Mouse (Mus musculus): Measurements from ENCODE around the gene 7530416G11Rik. TPM values are rescaled to one million over a fixed set of nuclear protein-coding genes. Genes with fewer than 3 reads are reported as not detected.

7530416G11Rik gene
- polyA plus RNA-seq (2016; fragmentation: Nextera tagmentation; extraction: Ambion mirVana), result not detected in 2 replicates

GRCm38 (mm10) chr15:85503127-85503526, at the start of gene 7530416G11Rik:
TSS of gene 7530416G11Rik (minus strand) at chr15:85503227.
- H3K4me3 ChIP-seq, result no peak within 1 kb of the TSS
- H3K36me3 ChIP-seq (replicated peaks), result no peaks in the 10 kb centered on the region
- WGBS, result 84% methylated on average over 8 of the region's 8 CpGs
- peaks cover 16% of the 10 kb centered on the region; the same call in 1 of the 2 replicates for H3K27me3 ChIP-seq (replicated peaks; ENCODE audit: low read depth, poor library complexity, severe bottlenecking)
- no peaks in the 10 kb centered on the region for H3K9me3 ChIP-seq
- peaks cover 39% of the 10 kb centered on the region for H3K4me1 ChIP-seq
- DNase-seq (ENCODE audit: low spot score), result no peak
- no peak within 1 kb of the TSS for H3K27ac ChIP-seq (replicated peaks)

DNA sequence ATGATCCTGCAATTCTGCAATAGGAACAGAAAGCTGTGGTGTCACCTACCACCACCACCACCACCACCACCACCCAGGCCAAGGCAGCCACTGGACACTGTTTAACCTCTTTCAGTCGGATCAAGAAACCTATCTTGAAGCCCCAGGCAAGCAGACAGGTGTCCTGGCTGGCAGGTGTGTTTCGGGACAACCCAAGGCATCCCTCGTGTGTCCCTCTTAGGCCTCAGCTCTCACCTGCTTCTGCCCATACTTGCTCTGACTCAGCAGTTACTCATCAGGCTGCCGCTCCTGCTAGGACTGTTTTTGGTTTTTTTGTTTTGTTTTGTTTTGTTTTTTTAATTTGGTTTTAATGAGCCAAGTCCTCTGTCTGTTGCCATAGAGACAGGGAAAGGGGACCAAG, 43.5 kb upstream of the 7530416G11Rik start:
- Histone ChIP-seq H3K27ac (replicated peaks) (no peak overlapping the region), H3K9me3 (no peaks in the 10 kb centered on the region), H3K36me3 (replicated peaks) (no peaks in the 10 kb centered on the region), H3K4me1 (no peaks in the 10 kb centered on the region; the same call in 1 of the 2 replicates), H3K27me3 (replicated peaks; ENCODE audit: low read depth, poor library complexity, severe bottlenecking) (peaks cover 21% of the 10 kb centered on the region; the same call in 1 of the 2 replicates), H3K4me3 (no peak overlapping the region)
- whole genome bisulfite sequencing, result 83% methylated on average over 4 of the region's 4 CpGs
- DNase-seq (ENCODE audit: low spot score), result no peak

GRCm38 (mm10) chr15:85545369-85545768, 42.3 kb upstream of the 7530416G11Rik start:
- Histone ChIP-seq H3K27ac (replicated peaks) (no peak overlapping the region), H3K4me1 (peaks cover under 1% of the 10 kb centered on the region; the same call in 1 of the 2 replicates), H3K4me3 (no peak overlapping the region), H3K36me3 (replicated peaks) (no peaks in the 10 kb centered on the region; the same call in 1 of the 2 replicates), H3K27me3 (replicated peaks; ENCODE audit: low read depth, poor library complexity, severe bottlenecking) (peaks cover 29% of the 10 kb centered on the region), H3K9me3 (no peaks in the 10 kb centered on the region)
- WGBS, result 85% methylated on average over 5 of the region's 5 CpGs
- DNase-seq (ENCODE audit: low spot score), result no peak

DNA sequence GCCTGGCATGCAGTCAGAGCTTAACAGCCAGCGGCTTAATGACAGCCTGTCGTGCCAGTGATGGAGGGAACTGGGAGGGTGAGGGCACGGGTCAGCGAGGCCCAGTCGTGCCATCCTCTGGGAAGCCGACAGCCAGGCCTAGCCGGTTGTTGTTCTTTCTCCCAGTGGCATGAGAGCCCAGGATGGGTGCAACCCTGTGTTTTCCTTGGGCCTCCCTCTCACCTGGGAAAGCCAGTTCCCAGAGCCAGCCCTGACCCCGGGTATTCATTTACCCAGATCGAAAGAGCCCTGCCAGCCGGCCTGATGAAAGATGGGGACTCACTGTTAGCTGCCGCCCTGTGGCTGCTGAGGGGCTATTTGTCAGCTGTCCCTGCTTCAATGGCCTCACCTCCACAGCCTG, 35.1 kb upstream of the 7530416G11Rik start:
- Histone ChIP-seq H3K36me3 (replicated peaks) (peaks cover 22% of the 10 kb centered on the region), H3K27ac (replicated peaks) (peak overlapping the region; percentile 14; the same call in 1 of the 2 replicates), H3K4me3 (no peak overlapping the region), H3K9me3 (no peaks in the 10 kb centered on the region), H3K4me1 (peaks cover 27% of the 10 kb centered on the region), H3K27me3 (replicated peaks; ENCODE audit: low read depth, poor library complexity, severe bottlenecking) (peaks cover 55% of the 10 kb centered on the region)
- DNase-seq (ENCODE audit: low spot score), result no peak
- WGBS, result 71% methylated on average over 11 of the region's 11 CpGs

GRCm38 (mm10) chr15:85537151-85537550, 34.1 kb upstream of the 7530416G11Rik start:
- no peak for DNase-seq (ENCODE audit: low spot score)
- Histone ChIP-seq H3K36me3 (replicated peaks) (peaks cover 22% of the 10 kb centered on the region), H3K27ac (replicated peaks) (no peak overlapping the region), H3K27me3 (replicated peaks; ENCODE audit: low read depth, poor library complexity, severe bottlenecking) (peaks cover 46% of the 10 kb centered on the region), H3K4me3 (no peak overlapping the region), H3K4me1 (peaks cover 27% of the 10 kb centered on the region), H3K9me3 (no peaks in the 10 kb centered on the region)
- WGBS, result 87% methylated on average over 25 of the region's 25 CpGs

DNA sequence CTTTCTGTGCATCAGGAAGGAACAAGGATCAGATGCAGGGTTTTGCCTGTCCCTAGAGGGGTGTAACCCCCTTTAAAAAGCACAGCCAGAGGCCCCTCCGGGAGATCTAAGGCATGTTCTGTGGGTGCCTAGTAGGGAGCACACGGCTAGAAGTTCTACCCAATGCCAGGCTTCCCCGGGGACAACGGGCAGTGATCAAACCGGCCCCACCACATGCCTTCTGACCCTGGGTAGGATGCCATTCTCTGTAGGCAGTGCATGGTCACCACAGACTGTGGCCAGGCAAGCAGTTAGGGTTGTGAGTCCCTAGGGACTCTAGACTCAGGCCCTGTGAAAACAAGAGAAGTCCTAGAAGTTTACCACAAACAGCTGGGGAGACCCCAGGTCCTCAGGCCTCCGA, 31.6 kb upstream of the 7530416G11Rik start:
- WGBS, result 84% methylated on average over 6 of the region's 6 CpGs
- H3K9me3 ChIP-seq, result no peaks in the 10 kb centered on the region
- H3K4me3 ChIP-seq, result no peak overlapping the region
- H3K27me3 ChIP-seq (replicated peaks; ENCODE audit: low read depth, poor library complexity, severe bottlenecking), result peaks cover 52% of the 10 kb centered on the region
- no peak overlapping the region for H3K27ac ChIP-seq (replicated peaks)
- H3K4me1 ChIP-seq, result peaks cover 29% of the 10 kb centered on the region
- DNase-seq (ENCODE audit: low spot score), result no peak
- H3K36me3 ChIP-seq (replicated peaks), result peaks cover 22% of the 10 kb centered on the region

DNA sequence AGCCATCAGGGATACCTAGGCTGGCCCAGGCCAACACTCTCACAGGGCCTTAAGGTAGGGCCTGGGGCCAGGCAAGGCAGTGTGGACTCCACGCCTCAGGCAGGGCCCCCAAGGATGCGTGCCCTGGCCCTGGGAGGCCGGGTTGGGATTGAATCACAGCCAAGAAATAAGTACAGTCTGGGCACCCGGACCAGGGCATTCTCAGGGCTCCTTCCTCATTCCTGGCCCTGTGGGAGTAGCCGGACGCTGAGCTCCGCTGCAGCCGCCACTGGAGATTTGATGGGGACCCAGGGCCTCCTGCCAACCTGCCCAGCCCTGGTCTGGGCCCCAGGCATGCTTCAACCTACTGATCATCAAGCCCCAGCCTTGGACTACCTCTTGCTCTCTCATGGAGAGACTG, 31.2 kb upstream of the 7530416G11Rik start:
- Histone ChIP-seq H3K27me3 (replicated peaks; ENCODE audit: low read depth, poor library complexity, severe bottlenecking) (peaks cover 52% of the 10 kb centered on the region), H3K4me3 (no peak overlapping the region), H3K9me3 (no peaks in the 10 kb centered on the region), H3K36me3 (replicated peaks) (peaks cover 22% of the 10 kb centered on the region), H3K27ac (replicated peaks) (no peak overlapping the region), H3K4me1 (peaks cover 27% of the 10 kb centered on the region)
- DNase-seq (ENCODE audit: low spot score), result no peak
- WGBS, result 86% methylated on average over 8 of the region's 8 CpGs

DNA sequence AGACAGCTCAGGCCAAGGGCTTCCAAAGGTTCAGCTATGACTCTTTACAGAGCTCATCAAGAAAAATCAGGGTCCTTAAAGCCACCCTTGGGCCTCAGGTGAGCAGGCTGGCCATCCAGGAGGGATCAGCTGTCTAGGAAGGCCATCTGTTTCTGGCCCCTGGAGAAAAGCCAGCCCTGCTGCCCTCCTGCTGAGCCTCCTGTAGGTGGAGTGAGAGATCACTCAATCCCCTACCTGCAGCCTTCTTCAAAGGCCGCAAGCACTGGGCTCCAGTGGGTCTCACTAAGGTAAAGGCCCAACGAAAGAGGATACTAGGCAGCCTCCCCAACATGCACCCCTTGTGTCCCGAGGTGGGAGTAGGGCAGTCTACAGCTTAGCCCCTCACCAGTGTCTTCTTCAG, 29.0 kb upstream of the 7530416G11Rik start:
- no peak overlapping the region for H3K4me3 ChIP-seq
- peaks cover 12% of the 10 kb centered on the region for H3K36me3 ChIP-seq (replicated peaks)
- peaks cover 15% of the 10 kb centered on the region for H3K4me1 ChIP-seq
- H3K27me3 ChIP-seq (replicated peaks; ENCODE audit: low read depth, poor library complexity, severe bottlenecking), result peaks cover 51% of the 10 kb centered on the region
- H3K27ac ChIP-seq (replicated peaks), result no peak overlapping the region
- DNase-seq (ENCODE audit: low spot score), result no peak
- 80% methylated on average over 3 of the region's 3 CpGs for WGBS
- H3K9me3 ChIP-seq, result no peaks in the 10 kb centered on the region

GRCm38 (mm10) chr15:85529911-85530310, 26.9 kb upstream of the 7530416G11Rik start:
- Histone ChIP-seq H3K4me3 (no peak overlapping the region), H3K9me3 (no peaks in the 10 kb centered on the region), H3K27me3 (replicated peaks; ENCODE audit: low read depth, poor library complexity, severe bottlenecking) (peaks cover 60% of the 10 kb centered on the region), H3K4me1 (peaks cover 19% of the 10 kb centered on the region), H3K36me3 (replicated peaks) (0 out of 2 replicates have a peak, but pooled peaks cover 5% of the 10 kb centered on the region), H3K27ac (replicated peaks) (peak overlapping the region; percentile 20)
- no peak for DNase-seq (ENCODE audit: low spot score)
- WGBS, result 56% methylated on average over 3 of the region's 3 CpGs

DNA sequence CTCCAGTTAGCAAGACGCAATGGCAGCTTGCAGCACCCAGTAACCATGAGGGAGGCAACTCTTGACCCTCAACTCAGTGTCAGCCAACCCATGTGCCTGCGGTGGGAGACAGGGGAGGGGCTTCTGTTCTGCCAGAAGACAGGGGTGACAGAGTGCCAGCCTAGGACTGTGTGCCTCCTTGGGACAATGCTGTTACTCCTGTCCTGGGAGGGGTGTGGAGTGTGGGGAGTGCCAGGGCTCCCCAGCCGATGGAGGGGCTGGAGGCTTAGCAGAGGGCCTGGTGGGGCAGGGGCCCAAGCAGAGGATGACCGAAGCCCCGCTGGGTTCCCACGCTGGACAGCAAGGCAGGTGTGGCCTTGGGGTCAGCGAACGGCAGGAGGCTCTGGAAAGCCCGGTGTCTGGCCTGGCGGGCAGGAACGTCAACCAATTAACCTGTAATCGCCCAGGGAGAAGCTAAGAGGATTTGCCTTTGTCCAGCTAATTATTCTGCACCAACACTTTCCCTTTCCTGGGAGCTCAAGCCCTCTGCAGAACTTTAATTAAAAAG, 21.4 kb upstream of the 7530416G11Rik start:
- Histone ChIP-seq H3K9me3 (no peaks in the 10 kb centered on the region), H3K36me3 (replicated peaks) (no peaks in the 10 kb centered on the region), H3K27ac (replicated peaks) (peak overlapping the region; percentile 58), H3K27me3 (replicated peaks; ENCODE audit: low read depth, poor library complexity, severe bottlenecking) (peaks cover 72% of the 10 kb centered on the region), H3K4me3 (no peak overlapping the region), H3K4me1 (peaks cover 40% of the 10 kb centered on the region)
- no peak for DNase-seq (ENCODE audit: low spot score)
- 8% methylated on average over 12 of the region's 12 CpGs for WGBS

GRCm38 (mm10) chr15:85523173-85523991, 20.4 kb upstream of the 7530416G11Rik start:
- WGBS, result 6% methylated on average over 14 of the region's 14 CpGs
- H3K27ac ChIP-seq (replicated peaks), result peak overlapping the region; percentile 69
- peaks cover 73% of the 10 kb centered on the region for H3K27me3 ChIP-seq (replicated peaks; ENCODE audit: low read depth, poor library complexity, severe bottlenecking)
- no peaks in the 10 kb centered on the region for H3K9me3 ChIP-seq
- H3K4me1 ChIP-seq, result peaks cover 48% of the 10 kb centered on the region
- H3K36me3 ChIP-seq (replicated peaks), result no peaks in the 10 kb centered on the region
- peak overlapping the region; percentile 38 for H3K4me3 ChIP-seq
- DNase-seq (ENCODE audit: low spot score), result peak; percentile 61

DNA sequence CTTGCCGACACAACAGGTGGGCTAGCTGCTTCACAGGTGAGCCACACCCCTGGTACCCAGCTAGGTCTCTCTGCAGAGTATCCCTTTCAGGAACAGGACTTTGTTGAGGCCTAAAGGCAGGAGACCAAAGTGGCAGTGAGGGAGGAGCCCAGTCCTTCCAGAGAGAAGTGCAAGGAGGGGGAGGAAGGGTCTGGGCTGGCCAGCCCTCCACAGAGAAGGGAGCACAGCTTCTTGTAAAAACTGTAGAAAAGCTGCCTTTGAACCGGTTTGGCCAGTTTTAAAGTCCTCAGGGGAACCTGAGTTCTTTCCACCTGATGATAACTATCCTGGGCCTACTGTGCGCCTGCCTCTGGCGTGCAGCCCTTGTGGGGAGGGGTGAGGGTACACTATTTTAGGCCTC, 16.4 kb upstream of the 7530416G11Rik start:
- Histone ChIP-seq H3K4me1 (peaks cover 39% of the 10 kb centered on the region), H3K4me3 (no peak overlapping the region), H3K9me3 (no peaks in the 10 kb centered on the region), H3K27me3 (replicated peaks; ENCODE audit: low read depth, poor library complexity, severe bottlenecking) (peaks cover 45% of the 10 kb centered on the region), H3K27ac (replicated peaks) (peak overlapping the region; percentile 36; the same call in 1 of the 2 replicates), H3K36me3 (replicated peaks) (no peaks in the 10 kb centered on the region)
- WGBS, result 55% methylated on average over 4 of the region's 4 CpGs
- DNase-seq (ENCODE audit: low spot score), result peak; percentile 38

Data from embryonic facial prominence, embryonic 10.5 days (tissue).